Mouse (Mus musculus): ENCODE measurements around the gene Rasgef1a. TPM values are rescaled to one million over a fixed set of nuclear protein-coding genes. Genes with fewer than 3 reads are reported as not detected.

The Rasgef1a gene
- total and polyA plus RNA-seq, 3 experiments, result 0.04 to 0.19 TPM; not detected in 1

- no peak for DNase-seq (ENCODE audit: low read depth, low spot score)
- TF ChIP-seq ETS1 (IDR thresholded peaks at IDR 0.05; ENCODE audit: low read depth, low read length) (no peak), EP300 (IDR thresholded peaks at IDR 0.05; ENCODE audit: low read depth in 1 of 2, low read length in 2 of 2) (no peak), MAX (IDR thresholded peaks at IDR 0.05; ENCODE audit: low read length) (no peak), E2F4 (IDR thresholded peaks at IDR 0.05; ENCODE audit: borderline replicate concordance, low read depth, low read length) (no peak), USF1 (IDR thresholded peaks at IDR 0.05; ENCODE audit: low read depth, low read length) (no peak), TAL1 (IDR thresholded peaks at IDR 0.05; ENCODE audit: low read length) (no peak), MYB (IDR thresholded peaks at IDR 0.05; ENCODE audit: low read depth, low read length) (no peak), UBTF (IDR thresholded peaks at IDR 0.05; ENCODE audit: borderline replicate concordance, insufficient read depth, low read depth, low read length) (no peak), GABPA (IDR thresholded peaks at IDR 0.05; ENCODE audit: low read depth, low read length) (no peak), GATA1 (IDR thresholded peaks at IDR 0.05; ENCODE audit: low read depth, low read length) (no peak), CTCF (IDR thresholded peaks at IDR 0.05 in 2 of 3, conservative IDR thresholded peaks at IDR 0.05 in 1 of 3; ENCODE audit: control insufficient read depth in 1 of 3, insufficient read depth in 1 of 3, low read depth in 2 of 3, low read length in 3 of 3, poor library complexity in 1 of 3, severe bottlenecking in 1 of 3) (no peak), MAZ (IDR thresholded peaks at IDR 0.05; ENCODE audit: low read depth, low read length) (no peak)
- Histone ChIP-seq H3K4me3 (ENCODE audit: control insufficient read depth in 1 of 2, insufficient read depth in 1 of 2, low read depth in 2 of 2, low read length in 2 of 2) (no peak overlapping the region), H3K36me3 (ENCODE audit: control insufficient read depth in 1 of 2, insufficient read depth in 2 of 2, low read length in 2 of 2) (no peaks in the 10 kb centered on the region), H3K9ac (ENCODE audit: control insufficient read depth, low read depth, low read length, poor library complexity, severe bottlenecking) (no peak overlapping the region), H3K27ac (ENCODE audit: control insufficient read depth, low read depth, low read length) (no peak overlapping the region), H3K79me2 (ENCODE audit: control insufficient read depth, insufficient read depth, low read length, poor library complexity) (no peaks in the 10 kb centered on the region), H3K4me1 (ENCODE audit: control insufficient read depth in 1 of 2, insufficient read depth in 2 of 2, low read length in 2 of 2) (no peaks in the 10 kb centered on the region), H3K9me3 (replicated peaks; ENCODE audit: insufficient read depth, low read length) (no peaks in the 10 kb centered on the region), H3K27me3 (ENCODE audit: control insufficient read depth in 1 of 2, insufficient read depth in 2 of 2, low read length in 2 of 2) (no peaks in the 10 kb centered on the region; a peak in 2 of 4 replicates)
These were observed 22.0 kb upstream of the Rasgef1a start for GRCm38 (mm10) chr6:117989209-117989608.

DNA sequence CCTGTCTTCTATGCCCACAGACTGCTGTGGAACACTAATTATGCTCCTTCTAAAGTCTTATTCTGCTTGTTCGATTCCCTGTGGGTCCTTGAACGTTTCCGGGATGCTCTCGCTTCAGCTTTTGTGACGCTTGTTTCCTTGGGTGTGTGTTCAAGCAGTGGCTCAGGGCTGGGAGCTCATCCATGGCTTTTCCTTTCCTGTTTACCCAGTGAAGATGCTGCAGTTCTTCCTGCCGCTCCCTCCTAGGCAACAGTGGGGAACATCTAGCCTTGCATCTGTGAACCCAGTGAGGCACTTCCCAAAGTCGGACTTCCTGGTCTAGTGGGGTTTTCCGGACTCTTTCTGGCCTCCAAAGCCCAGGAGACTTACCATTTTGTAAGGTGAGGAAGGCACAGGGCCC is 20.6 kb upstream of the Rasgef1a start:
- Histone ChIP-seq H3K27ac (ENCODE audit: control insufficient read depth, low read depth, low read length) (no peak overlapping the region), H3K36me3 (ENCODE audit: control insufficient read depth in 1 of 2, insufficient read depth in 2 of 2, low read length in 2 of 2) (no peaks in the 10 kb centered on the region), H3K9ac (ENCODE audit: control insufficient read depth, low read depth, low read length, poor library complexity, severe bottlenecking) (no peak overlapping the region), H3K79me2 (ENCODE audit: control insufficient read depth, insufficient read depth, low read length, poor library complexity) (no peaks in the 10 kb centered on the region), H3K4me3 (ENCODE audit: control insufficient read depth in 1 of 2, insufficient read depth in 1 of 2, low read depth in 2 of 2, low read length in 2 of 2) (no peak overlapping the region), H3K27me3 (ENCODE audit: control insufficient read depth in 1 of 2, insufficient read depth in 2 of 2, low read length in 2 of 2) (no peaks in the 10 kb centered on the region; a peak in 2 of 4 replicates), H3K9me3 (replicated peaks; ENCODE audit: insufficient read depth, low read length) (no peaks in the 10 kb centered on the region), H3K4me1 (ENCODE audit: control insufficient read depth in 1 of 2, insufficient read depth in 2 of 2, low read length in 2 of 2) (no peaks in the 10 kb centered on the region)
- DNase-seq (ENCODE audit: low read depth, low spot score), result no peak
- TF ChIP-seq BHLHE40 (IDR thresholded peaks at IDR 0.05; ENCODE audit: borderline replicate concordance, low read depth, low read length), result no peak
- no peak for TF ChIP-seq USF2 (IDR thresholded peaks at IDR 0.05; ENCODE audit: borderline replicate concordance in 1 of 2, insufficient read depth in 1 of 2, low read depth in 1 of 2, low read length in 2 of 2)
- TF ChIP-seq E2F4 (IDR thresholded peaks at IDR 0.05; ENCODE audit: borderline replicate concordance, low read depth, low read length), result no peak
- TF ChIP-seq NRF1 (IDR thresholded peaks at IDR 0.05; ENCODE audit: insufficient read depth, low read depth, low read length, poor library complexity, severe bottlenecking), result no peak
- no peak for TF ChIP-seq ZNF384 (IDR thresholded peaks at IDR 0.05; ENCODE audit: low read depth, low read length)
- no peak for TF ChIP-seq MYC (IDR thresholded peaks at IDR 0.05; ENCODE audit: low read depth, low read length)
- TF ChIP-seq NELFE (IDR thresholded peaks at IDR 0.05; ENCODE audit: low read depth, low read length), result no peak
- TF ChIP-seq MAX (IDR thresholded peaks at IDR 0.05; ENCODE audit: low read length), result no peak
- no peak for TF ChIP-seq UBTF (IDR thresholded peaks at IDR 0.05; ENCODE audit: borderline replicate concordance, insufficient read depth, low read depth, low read length)
